Mouse (Mus musculus): ENCODE data around the gene Atrnl1. TPM values are rescaled to one million over a fixed set of nuclear protein-coding genes. Genes with fewer than 3 reads are reported as not detected.
"Not testable (repeated sequence)": the region's sequence is repeated elsewhere in the genome, so short reads cannot be mapped to it uniquely, and the experiment has no call there.

Gene Atrnl1
- polyA plus RNA-seq, 3 experiments from 2014 or later, result 0.12 to 0.28 (median 0.16) TPM

DNA sequence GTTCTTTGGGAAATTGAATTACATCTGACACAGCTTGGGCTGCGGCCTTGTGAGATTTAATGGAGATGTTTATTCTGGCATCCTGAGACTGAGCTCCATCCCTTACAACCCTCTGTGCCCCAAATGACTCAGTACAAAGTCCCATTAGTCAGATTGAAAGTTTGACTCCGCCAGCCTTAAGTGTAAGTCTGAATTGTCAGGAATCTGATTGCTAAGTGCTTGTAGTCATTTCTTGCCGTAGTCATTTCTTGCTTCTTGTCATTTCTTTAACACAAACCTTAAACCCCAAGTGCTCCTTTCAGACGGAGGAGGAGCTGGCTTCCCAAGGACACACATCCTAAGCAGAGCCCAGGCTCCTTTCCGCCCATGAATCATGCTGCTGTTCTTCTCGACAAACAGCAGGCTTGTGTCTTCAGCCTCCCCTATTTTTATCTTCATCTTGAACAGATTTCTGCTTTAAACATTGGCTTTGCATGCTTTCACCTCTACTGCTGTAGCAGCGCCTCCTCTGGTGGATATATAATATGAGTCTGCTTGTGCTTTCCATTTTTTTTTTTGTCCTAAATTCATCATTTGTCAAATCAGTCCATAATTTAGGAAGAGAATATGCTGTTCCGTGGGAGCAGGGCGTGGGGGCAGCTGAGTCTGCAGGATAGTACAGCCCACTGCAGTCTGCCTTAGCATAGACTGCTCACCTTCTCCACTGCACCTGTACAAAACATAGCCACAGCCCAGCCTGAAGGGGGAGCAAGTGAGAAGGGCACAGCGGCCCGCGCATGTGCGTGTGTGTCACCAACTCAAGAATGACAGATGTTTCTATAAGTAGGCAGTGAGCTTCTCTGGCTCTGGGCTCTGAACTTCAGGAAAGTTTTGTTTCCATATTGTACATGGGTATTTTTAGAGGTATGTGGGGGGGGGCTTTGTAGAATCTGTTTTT, 214.7 kb downstream of the Atrnl1 start:
- no peak for ATAC-seq

GRCm38 (mm10) chr19:57833083-57833482, 222.2 kb downstream of the Atrnl1 start:
- ATAC-seq, result no peak

DNA sequence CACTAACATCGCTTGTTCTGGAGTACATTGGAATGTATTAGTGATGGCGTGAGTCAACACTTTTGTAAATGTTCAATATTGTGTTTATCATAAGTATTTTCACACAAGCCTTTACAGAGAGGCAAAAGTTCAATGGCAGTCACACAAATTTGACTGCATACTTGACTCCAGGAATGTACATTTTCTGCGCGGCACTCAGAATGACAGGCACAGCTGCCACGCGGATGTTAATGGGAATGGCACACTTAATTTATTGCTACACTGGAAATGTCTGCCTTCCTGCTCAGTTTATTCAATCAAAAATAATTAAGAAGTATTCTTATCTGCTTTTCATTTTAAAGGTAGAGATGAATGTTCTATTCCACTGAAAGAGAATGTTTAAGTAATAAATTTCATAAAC, 227.0 kb downstream of the Atrnl1 start:
- no peak for ATAC-seq

GRCm38 (mm10) chr19:57838546-57838945, 227.7 kb downstream of the Atrnl1 start:
- ATAC-seq, result no peak

DNA sequence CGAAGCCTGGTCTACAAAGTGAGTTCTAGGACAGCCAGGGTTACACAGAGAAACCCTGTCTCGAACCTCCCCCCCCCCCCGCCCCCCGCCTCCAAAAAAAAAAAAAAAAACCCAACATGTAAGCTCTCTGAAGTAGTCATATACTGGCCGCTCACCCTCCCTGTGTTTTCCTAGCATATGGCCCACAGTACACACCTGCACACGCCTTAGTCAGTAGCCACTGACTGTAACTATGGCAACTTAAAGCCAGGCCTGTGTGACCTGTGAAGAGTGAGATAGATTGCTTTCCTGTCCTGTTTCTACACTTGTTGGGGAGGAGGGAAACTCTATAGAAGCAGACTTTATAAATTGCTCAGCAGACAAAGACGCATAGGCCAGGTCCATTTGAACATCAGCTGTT, 239.1 kb downstream of the Atrnl1 start:
- ATAC-seq, result no peak

- ATAC-seq, result no peak
These were observed 257.5 kb downstream of the Atrnl1 start for GRCm38 (mm10) chr19:57868350-57868749.

DNA sequence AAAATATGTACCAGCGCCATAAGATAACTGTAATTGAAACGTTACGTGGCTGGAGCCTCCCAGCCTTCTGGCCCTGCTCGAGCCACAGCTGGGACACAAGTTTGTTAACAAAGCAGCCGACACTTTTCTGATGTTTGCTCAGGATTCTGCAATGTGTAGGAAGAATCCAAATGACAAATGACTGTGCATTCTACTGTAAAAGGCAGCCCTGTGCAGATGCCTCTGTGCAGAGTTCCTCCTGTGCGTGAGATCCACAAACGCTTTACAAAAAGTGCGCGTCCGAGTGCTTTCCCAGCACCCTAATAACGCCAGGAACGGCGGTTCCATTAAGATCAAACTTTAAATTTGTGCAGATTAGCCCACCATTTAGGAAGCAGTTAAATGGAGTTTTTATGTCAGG, 260.0 kb downstream of the Atrnl1 start:
- ATAC-seq, result no peak

GRCm38 (mm10) chr19:57876057-57876456, 265.2 kb downstream of the Atrnl1 start:
- no peak for ATAC-seq

GRCm38 (mm10) chr19:57877343-57877742, 266.5 kb downstream of the Atrnl1 start:
- ATAC-seq, result no peak

DNA sequence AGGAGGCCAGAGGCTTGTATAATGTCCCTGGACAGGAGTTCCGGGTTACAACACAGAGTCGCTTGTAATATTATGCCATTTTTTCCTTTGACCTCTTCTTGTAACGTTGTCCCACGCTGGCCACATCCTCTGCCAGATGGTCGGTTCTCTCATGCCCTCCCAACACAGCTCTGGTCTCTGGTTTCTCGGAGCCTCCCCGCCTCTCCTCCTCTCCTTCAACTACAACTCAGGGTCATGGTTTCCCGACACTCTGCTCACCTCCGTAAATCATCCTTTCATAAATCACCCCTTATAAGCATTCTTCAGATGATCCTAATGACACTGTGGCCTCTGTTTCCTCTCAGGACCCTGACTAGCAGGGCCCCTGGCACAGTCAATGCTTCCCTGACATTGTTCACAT, 267.7 kb downstream of the Atrnl1 start:
- no peak for ATAC-seq

DNA sequence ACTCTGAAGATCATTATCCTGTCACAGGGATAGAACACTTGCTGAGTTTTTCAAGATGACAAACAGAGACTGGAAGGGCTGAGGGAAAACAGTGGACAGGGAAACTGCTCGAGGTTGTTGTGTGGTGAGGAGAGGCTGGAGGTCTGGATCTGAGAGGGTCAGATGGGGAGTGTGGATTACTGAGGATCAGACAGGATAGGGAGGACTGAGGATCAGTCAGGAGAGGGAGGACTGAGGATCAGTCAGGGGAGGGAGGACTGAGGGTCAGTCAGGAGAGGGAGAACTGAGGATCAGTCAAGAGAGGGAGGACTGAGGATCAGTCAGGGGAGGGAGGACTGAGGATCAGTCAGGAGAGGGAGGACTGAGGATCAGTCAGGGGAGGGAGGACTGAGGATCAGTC, 269.0 kb downstream of the Atrnl1 start:
- ATAC-seq, result not testable (repeated sequence)

DNA sequence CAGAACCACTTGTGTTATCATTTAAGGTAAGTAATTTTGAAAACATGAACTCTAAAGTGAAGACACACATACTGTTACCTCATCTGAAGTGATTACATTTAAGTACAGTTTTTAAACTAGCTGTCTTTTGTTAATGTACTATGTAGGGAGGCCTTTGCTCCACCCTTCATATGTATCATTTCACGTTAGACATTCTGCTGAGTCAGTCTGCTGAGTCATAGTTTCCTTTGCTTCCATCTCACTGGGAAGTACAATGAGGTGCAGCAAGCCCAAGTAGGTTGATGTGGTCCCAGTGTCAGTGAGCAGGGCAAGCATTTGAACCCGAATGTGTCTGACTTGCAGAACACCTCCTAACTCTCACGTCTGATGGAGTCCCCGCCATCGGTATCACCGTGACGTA, 271.1 kb downstream of the Atrnl1 start:
- no peak for ATAC-seq

GRCm38 (mm10) chr19:57888871-57889270, 278.0 kb downstream of the Atrnl1 start:
- ATAC-seq, result no peak

GRCm38 (mm10) chr19:57889741-57890140, 278.9 kb downstream of the Atrnl1 start:
- ATAC-seq, result no peak

DNA sequence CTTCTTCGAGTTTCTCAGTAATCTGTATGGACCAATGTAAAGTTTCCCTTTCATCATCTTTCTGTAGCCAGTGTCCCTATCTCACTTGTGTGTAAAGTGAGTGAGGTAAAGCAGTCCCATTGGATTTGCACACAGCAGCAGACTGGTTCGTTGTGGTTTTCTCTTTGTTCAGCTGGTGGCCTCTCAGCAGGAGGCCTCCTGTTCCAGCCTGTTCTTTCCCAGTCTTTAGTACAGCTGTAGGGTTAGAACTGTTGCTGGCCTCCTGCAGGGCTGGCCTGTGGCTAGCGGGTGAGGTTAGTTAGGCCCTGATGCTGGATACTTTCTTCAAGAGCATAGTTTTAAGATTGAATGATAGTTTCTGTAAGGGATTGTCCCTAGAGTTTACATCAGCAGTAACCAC, 280.1 kb downstream of the Atrnl1 start:
- ATAC-seq, result no peak

DNA sequence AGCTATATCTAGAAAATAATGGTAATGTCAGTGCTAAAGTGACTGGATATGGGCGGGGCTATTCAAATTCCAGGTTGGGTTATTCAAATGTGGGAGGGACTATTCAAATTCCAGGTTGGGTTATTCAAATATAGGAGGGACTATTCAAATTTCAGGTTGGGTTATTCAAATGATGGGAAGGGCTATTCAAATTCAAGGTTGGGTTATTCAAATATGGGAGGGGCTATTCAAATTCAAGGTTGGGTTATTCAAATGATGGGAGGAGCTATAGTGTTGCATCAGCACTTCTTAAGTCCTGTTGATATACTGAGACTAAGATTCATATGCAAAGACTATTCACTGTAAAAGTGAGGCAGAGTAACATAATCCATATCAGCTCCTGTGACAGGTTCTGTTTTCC, 283.4 kb downstream of the Atrnl1 start:
- ATAC-seq, result no peak

DNA sequence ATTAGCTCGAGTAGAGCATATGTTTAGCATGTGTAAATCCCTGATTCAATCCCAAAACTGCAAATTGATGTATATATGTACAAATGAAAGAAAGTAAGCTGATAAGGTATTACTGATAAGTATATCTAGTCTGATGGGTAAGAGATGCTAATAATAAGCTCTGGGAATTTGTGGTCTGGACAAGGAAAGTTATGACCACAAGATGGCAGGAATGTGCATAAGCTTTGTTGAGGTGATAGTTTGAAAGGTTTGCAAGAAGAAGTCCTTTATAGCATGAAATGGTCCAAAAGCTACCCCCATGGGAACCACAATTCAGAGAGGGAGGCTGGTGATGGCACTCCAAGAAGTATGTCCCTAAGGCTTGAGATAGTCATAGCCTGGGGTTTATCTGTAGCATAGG, 289.2 kb downstream of the Atrnl1 start:
- no peak for ATAC-seq

DNA sequence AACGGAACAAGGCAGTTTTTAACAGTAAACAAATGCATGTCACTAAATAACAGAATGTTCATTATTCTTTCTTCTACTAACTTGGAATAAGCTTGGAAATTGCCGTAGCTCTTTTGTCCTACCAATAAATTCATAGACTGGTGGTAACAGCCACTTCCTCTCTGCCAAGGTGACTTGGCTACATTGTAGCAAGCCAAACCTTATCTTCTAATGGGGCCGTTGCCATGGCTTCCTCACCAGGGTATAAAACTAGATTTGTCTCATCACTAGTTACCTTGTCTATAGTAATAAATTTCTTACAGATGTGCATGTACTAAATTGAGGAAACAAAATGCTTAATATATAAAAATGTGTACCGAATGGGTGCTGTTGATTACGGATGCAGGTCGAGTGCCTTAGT, 298.6 kb downstream of the Atrnl1 start:
- ATAC-seq, result no peak

DNA sequence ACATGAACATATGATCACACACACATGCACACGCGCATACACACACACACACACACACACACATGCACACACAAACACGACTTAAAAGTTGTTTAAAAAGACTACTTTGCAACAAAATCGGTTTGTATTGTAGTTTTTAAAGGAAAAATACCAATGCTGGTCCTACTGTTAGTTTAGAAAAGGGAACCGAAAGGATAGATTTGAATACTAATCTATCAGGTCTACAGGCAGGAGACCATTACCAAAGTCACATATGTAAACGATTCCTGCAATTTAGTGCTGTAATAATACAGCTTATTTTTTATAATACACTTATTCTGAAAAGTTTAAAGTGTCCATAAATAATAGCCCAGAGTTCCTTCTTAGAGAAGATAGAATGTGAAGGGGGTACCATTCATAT, 299.8 kb downstream of the Atrnl1 start:
- no peak for ATAC-seq

DNA sequence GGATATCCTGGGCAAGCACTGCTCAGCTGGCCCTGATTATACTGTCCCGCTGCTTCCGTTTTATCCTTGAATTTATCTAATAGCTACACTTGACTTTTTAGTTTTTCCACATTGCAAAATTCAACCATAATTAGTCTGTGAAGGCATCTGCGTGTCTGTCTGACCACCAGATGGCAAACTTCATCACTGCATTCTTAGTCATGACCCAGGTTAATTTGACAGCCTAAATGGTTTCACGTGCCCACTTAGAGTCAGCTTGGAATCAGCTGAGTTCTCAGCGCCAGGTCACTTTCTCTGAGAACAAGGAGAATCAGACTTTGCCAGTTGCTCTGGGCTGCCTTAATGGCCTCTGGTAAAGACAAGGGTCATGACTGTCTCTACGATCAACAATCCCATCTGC, 305.5 kb downstream of the Atrnl1 start:
- ATAC-seq, result no peak

DNA sequence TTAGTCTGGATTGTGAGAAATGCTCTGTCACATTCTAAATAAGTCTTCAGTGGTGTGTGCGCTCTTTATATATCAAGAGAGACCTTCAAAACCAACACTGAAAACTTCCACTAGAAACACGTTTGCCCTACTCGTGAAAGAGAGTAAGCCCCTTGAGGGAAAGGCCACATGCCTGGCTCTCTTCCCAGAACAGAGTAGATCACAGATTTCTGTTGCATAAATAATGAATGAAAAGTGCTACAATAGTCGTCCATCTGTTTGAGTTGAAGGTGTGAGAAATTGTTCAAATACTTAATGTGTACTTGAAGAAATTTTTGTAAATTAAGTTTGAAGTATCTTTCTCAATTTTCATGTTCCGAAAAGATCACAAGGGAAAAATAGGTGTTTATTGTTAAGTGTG, 312.2 kb downstream of the Atrnl1 start:
- ATAC-seq, result no peak

DNA sequence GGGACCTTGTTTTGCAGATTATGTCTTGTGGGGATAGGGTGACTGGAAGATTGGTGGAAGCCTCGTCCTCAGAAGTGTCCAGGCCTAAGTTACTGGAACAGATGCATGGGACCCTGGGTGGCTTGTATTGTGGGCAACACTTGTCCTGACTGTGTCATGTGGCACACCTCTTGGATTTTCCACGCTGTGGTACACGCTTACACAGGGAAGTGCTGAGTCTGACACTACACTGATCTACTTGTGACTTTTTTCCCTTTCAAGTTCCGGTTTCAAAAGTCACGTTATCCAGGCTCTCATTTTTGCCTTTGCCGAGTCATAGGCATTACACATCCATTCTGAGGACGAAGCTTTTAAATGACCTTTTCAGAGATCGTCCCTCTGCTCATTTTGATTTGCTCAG, 314.0 kb downstream of the Atrnl1 start:
- ATAC-seq, result no peak

- ATAC-seq, result no peak
These were observed 314.8 kb downstream of the Atrnl1 start for GRCm38 (mm10) chr19:57925681-57926080.

DNA sequence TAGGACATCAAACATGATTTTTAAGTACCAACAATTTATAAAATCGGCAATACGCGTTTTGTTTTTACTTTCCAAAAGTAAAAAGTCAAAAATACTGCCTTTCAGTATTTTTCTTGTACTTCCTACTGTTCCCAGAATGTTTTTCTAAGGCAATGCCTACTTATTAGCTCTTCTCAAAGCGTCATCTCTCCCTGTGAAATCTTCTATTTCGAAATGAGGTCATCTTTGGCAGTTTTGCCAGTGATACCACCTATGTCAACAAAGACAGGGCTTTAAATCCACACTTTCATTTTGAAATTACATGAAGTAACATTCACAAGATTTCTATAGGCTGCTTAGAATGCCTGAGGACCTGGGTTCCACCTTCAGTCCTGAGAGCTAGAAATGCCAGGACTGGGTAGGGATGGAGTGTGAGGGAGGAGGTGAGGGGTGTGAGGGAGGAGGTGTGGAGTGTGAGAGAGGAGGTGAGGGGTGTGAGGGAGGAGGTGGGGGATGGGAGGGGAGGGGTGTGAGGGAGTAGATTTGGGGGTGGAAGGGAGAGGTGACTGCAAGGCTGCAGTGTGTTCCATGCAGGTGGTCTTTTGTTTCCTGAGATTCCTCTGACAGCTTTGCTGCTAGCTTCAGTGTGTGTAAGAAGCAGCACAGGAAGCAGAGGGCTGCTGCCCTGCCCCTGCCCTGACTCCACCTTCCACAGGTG, 315.5 kb downstream of the Atrnl1 start:
- ATAC-seq, result no peak

All from inflammation-experienced regulatory T-cells, adult 6 months (primary cell).